Mouse (Mus musculus): Measurements from ENCODE around the gene Bud13. TPM values are rescaled to one million over a fixed set of nuclear protein-coding genes. Genes with fewer than 3 reads are reported as not detected.

Gene Bud13
- polyA plus RNA-seq, 1 experiment: 7.1 TPM

- TF ChIP-seq CTCF (conservative IDR thresholded peaks at IDR 0.05; ENCODE audit: insufficient read depth, insufficient read length, low read depth, low read length) (no peak), POLR2A (IDR thresholded peaks at IDR 0.05; ENCODE audit: low read depth, low read length) (no peak)
- H3K4me3 ChIP-seq (ENCODE audit: insufficient read depth, low read depth, low read length): no peak overlapping the region
- H3K36me3 ChIP-seq (ENCODE audit: control insufficient read depth, insufficient read depth, low read length): no peaks in the 10 kb centered on the region
- H3K27ac ChIP-seq (ENCODE audit: insufficient read depth, low read depth, low read length): no peak overlapping the region
- peak; percentile 24 for DNase-seq
- WGBS: 67% methylated on average over 4 of the region's 4 CpGs
- no peaks in the 10 kb centered on the region for H3K4me1 ChIP-seq (ENCODE audit: control insufficient read depth, insufficient read depth, low read length)
- H3K27me3 ChIP-seq (replicated peaks; ENCODE audit: control insufficient read depth, insufficient read depth, low read length): no peaks in the 10 kb centered on the region
Observed at GRCm38 (mm10) chr9:46298381-46298780, 15.6 kb downstream of the Bud13 start.

DNA sequence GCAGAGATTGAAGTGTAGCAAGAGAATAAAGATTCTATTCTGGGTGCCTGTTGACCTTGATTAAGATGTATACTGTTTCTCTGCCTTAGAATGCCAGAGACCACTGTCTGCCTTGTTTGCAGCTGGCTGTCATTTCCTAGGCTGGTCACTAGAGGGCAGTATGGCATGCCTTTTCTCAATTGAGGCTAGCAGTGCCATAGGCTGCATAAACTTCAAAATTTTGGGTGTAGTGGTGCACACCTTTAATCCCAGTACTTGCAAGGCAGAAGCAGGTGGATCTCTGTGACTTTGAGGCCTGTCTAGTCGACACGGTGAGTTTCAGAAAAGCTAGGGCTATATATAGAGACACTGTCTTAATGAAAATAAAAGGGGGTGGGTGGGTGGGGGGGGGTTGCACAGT lies 19.3 kb downstream of the Bud13 start:
- H3K27ac ChIP-seq (ENCODE audit: insufficient read depth, low read depth, low read length): no peak overlapping the region
- no peaks in the 10 kb centered on the region for H3K27me3 ChIP-seq (replicated peaks; ENCODE audit: control insufficient read depth, insufficient read depth, low read length)
- TF ChIP-seq CTCF (conservative IDR thresholded peaks at IDR 0.05; ENCODE audit: insufficient read depth, insufficient read length, low read depth, low read length) (peak; percentile 97), POLR2A (IDR thresholded peaks at IDR 0.05; ENCODE audit: low read depth, low read length) (no peak)
- no peak overlapping the region for H3K4me3 ChIP-seq (ENCODE audit: insufficient read depth, low read depth, low read length)
- H3K4me1 ChIP-seq (ENCODE audit: control insufficient read depth, insufficient read depth, low read length): no peaks in the 10 kb centered on the region
- peak; percentile 38 for DNase-seq
- WGBS: 8% methylated on average over 2 of the region's 2 CpGs
- no peaks in the 10 kb centered on the region for H3K36me3 ChIP-seq (ENCODE audit: control insufficient read depth, insufficient read depth, low read length)

DNA sequence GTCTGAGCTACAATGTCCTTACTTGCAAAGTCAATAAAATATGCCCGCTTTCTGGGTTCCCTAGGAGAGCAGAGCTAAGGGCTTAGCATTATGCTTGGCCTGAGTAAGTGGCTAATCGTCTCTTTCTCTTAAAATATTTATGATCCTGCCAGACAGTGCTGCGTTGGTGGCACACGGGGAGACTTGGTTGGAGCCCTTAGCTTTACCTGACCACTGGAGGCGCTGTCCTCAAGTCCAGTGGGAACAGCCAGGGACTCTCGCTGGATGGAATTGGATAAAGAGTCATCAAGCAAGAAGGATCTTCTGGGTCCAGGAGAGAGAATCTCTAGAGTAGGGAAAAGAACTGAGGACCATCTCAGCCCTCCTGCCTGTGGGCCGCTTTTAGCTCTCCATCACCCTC lies 26.3 kb downstream of the Bud13 start:
- Histone ChIP-seq H3K27me3 (replicated peaks; ENCODE audit: control insufficient read depth, insufficient read depth, low read length) (no peaks in the 10 kb centered on the region), H3K4me1 (ENCODE audit: control insufficient read depth, insufficient read depth, low read length) (no peaks in the 10 kb centered on the region), H3K4me3 (ENCODE audit: insufficient read depth, low read depth, low read length) (no peak overlapping the region), H3K27ac (ENCODE audit: insufficient read depth, low read depth, low read length) (no peak overlapping the region), H3K36me3 (ENCODE audit: control insufficient read depth, insufficient read depth, low read length) (no peaks in the 10 kb centered on the region)
- WGBS: 15% methylated on average over 7 of the region's 7 CpGs
- DNase-seq: peak; percentile 22
- TF ChIP-seq POLR2A (IDR thresholded peaks at IDR 0.05; ENCODE audit: low read depth, low read length) (no peak), CTCF (conservative IDR thresholded peaks at IDR 0.05; ENCODE audit: insufficient read depth, insufficient read length, low read depth, low read length) (peak; percentile 61)

DNA sequence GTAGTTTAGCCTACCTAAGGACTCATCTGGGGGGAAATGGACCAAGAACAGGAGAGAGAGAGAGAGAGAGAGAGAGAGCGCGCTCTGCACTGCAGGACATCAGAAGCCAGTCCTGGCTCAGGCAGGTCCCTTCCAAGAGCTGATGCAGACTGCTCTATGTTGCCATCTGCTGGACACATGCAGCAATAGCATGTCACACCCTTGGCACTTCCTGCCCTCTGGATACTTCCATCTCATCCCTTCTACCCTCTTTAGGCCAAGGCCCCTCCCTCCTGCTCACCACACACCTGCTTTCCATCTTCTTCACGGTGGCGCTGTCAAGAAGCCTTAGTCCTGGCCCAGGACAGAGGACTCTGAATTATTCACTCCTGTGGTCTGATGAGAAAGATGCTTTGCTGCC lies 31.7 kb downstream of the Bud13 start:
- H3K4me1 ChIP-seq (ENCODE audit: control insufficient read depth, insufficient read depth, low read length): no peaks in the 10 kb centered on the region
- 7% methylated on average over 4 of the region's 4 CpGs for WGBS
- TF ChIP-seq CTCF (conservative IDR thresholded peaks at IDR 0.05; ENCODE audit: insufficient read depth, insufficient read length, low read depth, low read length) (peak; percentile 99; the same call in 1 of the 2 replicates), POLR2A (IDR thresholded peaks at IDR 0.05; ENCODE audit: low read depth, low read length) (no peak)

DNA sequence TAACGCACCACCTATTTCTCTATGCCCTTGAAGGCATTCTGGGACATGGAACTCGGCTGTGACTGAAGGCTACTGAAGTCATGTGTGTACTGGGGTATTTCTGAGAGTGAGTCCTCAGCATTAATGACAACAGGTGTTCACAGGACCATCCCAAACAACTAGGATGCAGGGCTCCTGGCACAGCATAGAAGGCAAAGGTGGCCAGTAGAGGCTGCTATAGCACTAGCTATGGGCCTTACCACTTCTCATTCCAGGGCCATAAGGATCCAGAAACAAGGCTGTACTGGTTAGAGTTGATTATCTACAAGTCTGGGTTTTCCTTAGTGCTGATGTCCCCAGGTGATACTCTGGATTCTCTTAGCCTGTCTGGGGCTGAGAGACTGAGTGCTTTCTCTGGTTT lies 32.1 kb downstream of the Bud13 start:
- WGBS: 37% methylated on average over 2 of the region's 2 CpGs
- Histone ChIP-seq H3K36me3 (ENCODE audit: control insufficient read depth, insufficient read depth, low read length) (no peaks in the 10 kb centered on the region), H3K4me1 (ENCODE audit: control insufficient read depth, insufficient read depth, low read length) (no peaks in the 10 kb centered on the region), H3K27ac (ENCODE audit: insufficient read depth, low read depth, low read length) (no peak overlapping the region), H3K27me3 (replicated peaks; ENCODE audit: control insufficient read depth, insufficient read depth, low read length) (no peaks in the 10 kb centered on the region), H3K4me3 (ENCODE audit: insufficient read depth, low read depth, low read length) (no peak overlapping the region)
- TF ChIP-seq CTCF (conservative IDR thresholded peaks at IDR 0.05; ENCODE audit: insufficient read depth, insufficient read length, low read depth, low read length) (no peak), POLR2A (IDR thresholded peaks at IDR 0.05; ENCODE audit: low read depth, low read length) (no peak)
- no peak for DNase-seq

More for the DNA sequence above, 31.7 kb downstream of the Bud13 start:
- Histone ChIP-seq H3K27me3 (replicated peaks; ENCODE audit: control insufficient read depth, insufficient read depth, low read length) (no peaks in the 10 kb centered on the region), H3K27ac (ENCODE audit: insufficient read depth, low read depth, low read length) (no peak overlapping the region), H3K36me3 (ENCODE audit: control insufficient read depth, insufficient read depth, low read length) (no peaks in the 10 kb centered on the region), H3K4me3 (ENCODE audit: insufficient read depth, low read depth, low read length) (no peak overlapping the region)
- peak; percentile 67 for DNase-seq

- H3K27me3 ChIP-seq (replicated peaks; ENCODE audit: control insufficient read depth, insufficient read depth, low read length): no peaks in the 10 kb centered on the region
- no peak overlapping the region for H3K4me3 ChIP-seq (ENCODE audit: insufficient read depth, low read depth, low read length)
- H3K4me1 ChIP-seq (ENCODE audit: control insufficient read depth, insufficient read depth, low read length): no peaks in the 10 kb centered on the region
- WGBS: 51% methylated on average over 11 of the region's 11 CpGs
- TF ChIP-seq POLR2A (IDR thresholded peaks at IDR 0.05; ENCODE audit: low read depth, low read length): no peak
- TF ChIP-seq CTCF (conservative IDR thresholded peaks at IDR 0.05; ENCODE audit: insufficient read depth, insufficient read length, low read depth, low read length): no peak
- H3K27ac ChIP-seq (ENCODE audit: insufficient read depth, low read depth, low read length): no peak overlapping the region
- no peaks in the 10 kb centered on the region for H3K36me3 ChIP-seq (ENCODE audit: control insufficient read depth, insufficient read depth, low read length)
- DNase-seq: no peak
Observed at GRCm38 (mm10) chr9:46315807-46316365, 33.1 kb downstream of the Bud13 start.

DNA sequence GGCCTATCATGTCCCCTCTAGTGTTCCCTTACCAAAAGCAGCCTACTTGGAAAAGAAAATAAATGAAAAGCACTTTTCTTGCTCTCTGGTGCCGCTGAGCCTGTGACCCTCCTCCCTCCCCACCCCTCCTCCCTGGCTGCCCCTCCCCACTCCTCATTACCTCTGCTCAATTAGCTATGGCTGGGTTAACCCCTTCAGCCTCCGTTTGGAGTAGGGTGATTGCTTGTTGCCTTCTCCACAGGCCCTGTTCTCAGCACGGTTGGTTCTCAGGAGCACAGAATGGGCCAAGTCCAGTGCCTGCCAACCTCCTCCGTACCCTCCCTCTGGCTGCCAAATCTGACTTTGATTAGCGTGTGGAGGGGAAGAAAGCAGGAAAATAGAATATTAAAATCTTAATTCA lies 33.6 kb downstream of the Bud13 start:
- H3K4me3 ChIP-seq (ENCODE audit: insufficient read depth, low read depth, low read length): no peak overlapping the region
- H3K27ac ChIP-seq (ENCODE audit: insufficient read depth, low read depth, low read length): no peak overlapping the region
- DNase-seq: no peak
- no peaks in the 10 kb centered on the region for H3K27me3 ChIP-seq (replicated peaks; ENCODE audit: control insufficient read depth, insufficient read depth, low read length)
- WGBS: 38% methylated on average over 5 of the region's 5 CpGs
- no peaks in the 10 kb centered on the region for H3K36me3 ChIP-seq (ENCODE audit: control insufficient read depth, insufficient read depth, low read length)
- no peak for TF ChIP-seq POLR2A (IDR thresholded peaks at IDR 0.05; ENCODE audit: low read depth, low read length)
- no peak for TF ChIP-seq CTCF (conservative IDR thresholded peaks at IDR 0.05; ENCODE audit: insufficient read depth, insufficient read length, low read depth, low read length)
- no peaks in the 10 kb centered on the region for H3K4me1 ChIP-seq (ENCODE audit: control insufficient read depth, insufficient read depth, low read length)

Measured in kidney, adult 2 months (tissue).